Mouse (Mus musculus) lung, postnatal 0 days (tissue): ENCODE data around the gene Tmem59l. TPM values are rescaled to one million over a fixed set of nuclear protein-coding genes. Genes with fewer than 3 reads are reported as not detected.
A peak's percentile ranks its signal among the peaks of the same experiment; 100 is the strongest.

Experiments
- ATAC-seq: fragments of 200-750 bp; cut with Nextera tagmentation; 2 replicates; pipeline ENCODE4 v1.8.0; 2017; ENCODE audit warnings: moderate library complexity
- DNase-seq: peaks from one replicate; pipeline ENCODE4 v3.0.0-alpha.2; 2016; ENCODE audit warnings: low spot score
- H3K27ac ChIP-seq: fragments of 300-500 bp; sonication (generic); 2 replicates; pipeline ENCODE4 v1.5.1; 2014; ENCODE audit warnings: antibody characterized with exemption, mild to moderate bottlenecking, low read length, mixed read lengths
- H3K27me3 ChIP-seq: fragments of 300-500 bp; sonication (generic); replicated peaks from 2 replicates; pipeline ENCODE4 v1.6.1; 2014; ENCODE audit warnings: low read length, mixed read lengths; ENCODE audit not compliant: insufficient read depth
- H3K36me3 ChIP-seq: fragments of 300-500 bp; sonication (generic); 2 replicates; pipeline ENCODE4 v1.6.1; 2014; ENCODE audit warnings: low read length, mixed read lengths; ENCODE audit not compliant: insufficient read depth
- H3K4me1 ChIP-seq: fragments of 300-500 bp; sonication (generic); 2 replicates; pipeline ENCODE4 v1.6.1; 2014; ENCODE audit warnings: antibody characterized with exemption, low read depth, low read length, mixed read lengths; ENCODE audit not compliant: insufficient read depth
- H3K4me2 ChIP-seq: fragments of 300-500 bp; sonication (generic); replicated peaks from 2 replicates; pipeline ENCODE4 v1.6.1; 2014; ENCODE audit warnings: low read depth, mild to moderate bottlenecking, low read length, moderate library complexity, mixed read lengths
- H3K4me3 ChIP-seq: fragments of 300-500 bp; sonication (generic); 2 replicates; pipeline ENCODE4 v1.5.1; 2014; ENCODE audit warnings: low read depth, low read length
- H3K9ac ChIP-seq: fragments of 300-500 bp; sonication (generic); replicated peaks from 2 replicates; pipeline ENCODE4 v1.6.1; 2014; ENCODE audit warnings: low read depth, mild to moderate bottlenecking
- H3K9me3 ChIP-seq: fragments of 300-500 bp; sonication (generic); 2 replicates; pipeline ENCODE4 v1.6.1; 2016; ENCODE audit warnings: low read length, mixed read lengths
- CTCF ChIP-seq: IDR thresholded peaks from 2 replicates; pipeline ENCODE4 v1.5.1; 2016; ENCODE audit warnings: antibody characterized with exemption, mild to moderate bottlenecking
- EP300 ChIP-seq: IDR thresholded peaks from 2 replicates; pipeline ENCODE4 v1.6.1; 2016; ENCODE audit warnings: antibody characterized with exemption, mild to moderate bottlenecking, control low read depth
- WGBS: fragments of 180-500 bp; shearing (Covaris S2); extraction: QIAGEN DNeasy Blood & Tissue Kit; methylation state at CpG from one replicate; pipeline ENCODE4 v1.1.7; 2014; 5-methylcytosine and 5-hydroxymethylcytosine counted together
- polyA plus RNA-seq: library from polyadenylated mRNA; unstranded; fragments of >200 nt; fragmentation: Nextera tagmentation; extraction: Ambion mirVana; gene quantifications from 2 replicates; pipeline ENCODE4 v1.2.1, GENCODE M21; 2015

Tmem59l gene
- polyA plus RNA-seq, 1 experiment from 2014 or later = 5.2 TPM

DNA sequence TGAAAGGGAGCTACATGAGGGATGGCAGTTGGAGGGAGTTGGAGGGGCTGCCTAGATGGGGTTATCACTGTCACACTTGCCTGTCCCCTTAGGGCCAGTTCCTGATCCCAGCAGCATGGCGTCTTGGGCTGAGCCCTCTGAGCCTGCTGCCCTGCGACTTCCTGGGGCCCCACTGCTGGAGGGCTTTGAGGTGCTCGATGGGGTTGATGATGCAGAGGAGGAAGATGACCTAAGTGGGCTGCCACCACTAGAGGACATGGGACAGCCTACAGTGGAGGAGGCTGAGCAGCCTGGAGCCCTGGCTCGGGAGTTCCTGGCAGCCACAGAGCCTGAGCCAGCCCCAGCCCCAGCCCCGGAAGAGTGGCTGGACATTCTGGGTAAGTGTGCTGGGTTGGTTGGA is 42.1 kb upstream of the Tmem59l start:
- DNase-seq = no peak
- Histone ChIP-seq H3K36me3 (peaks cover 15% of the 10 kb centered on the region), H3K4me3 (no peak overlapping the region), H3K27me3 (no peaks in the 10 kb centered on the region), H3K9me3 (no peaks in the 10 kb centered on the region), H3K9ac (no peak overlapping the region), H3K4me1 (no peaks in the 10 kb centered on the region), H3K27ac (no peak overlapping the region), H3K4me2 (no peak overlapping the region)
- TF ChIP-seq CTCF = no peak
- TF ChIP-seq EP300 = no peak
- WGBS = 74% methylated on average over 5 of the region's 5 CpGs
- ATAC-seq = no peak

DNA sequence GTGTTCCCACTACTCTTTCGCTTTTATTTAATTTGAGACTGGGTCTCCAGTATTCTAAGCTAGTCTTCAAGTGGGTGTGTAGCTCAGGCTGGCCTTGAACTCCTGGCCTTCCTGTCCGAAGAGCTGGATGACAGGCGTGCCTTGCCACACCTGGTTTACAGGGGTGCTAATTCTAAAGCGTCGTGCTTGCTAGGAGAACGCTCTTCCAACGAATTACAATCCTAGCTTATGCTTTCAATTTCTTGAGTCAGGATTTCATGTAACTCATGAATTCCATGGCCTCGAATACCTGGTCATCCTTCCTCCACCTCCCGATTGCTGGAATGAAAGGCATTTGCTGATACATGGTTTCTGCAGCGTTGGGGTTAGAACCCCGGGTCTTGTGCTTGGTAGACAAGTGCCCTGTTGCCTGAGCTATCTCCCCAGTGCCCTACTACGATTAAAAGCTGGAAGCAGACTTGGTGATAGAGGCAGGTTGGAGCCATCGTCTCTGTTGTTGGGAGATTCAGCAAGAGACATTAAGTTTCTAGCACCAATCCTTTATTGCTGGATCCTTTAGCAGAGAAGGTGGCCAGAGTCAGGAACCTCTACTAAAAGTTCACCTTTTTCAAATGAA is 41.1 kb upstream of the Tmem59l start:
- 16% methylated on average over 13 of the region's 13 CpGs for WGBS
- ATAC-seq = no peak
- TF ChIP-seq EP300 = no peak
- TF ChIP-seq CTCF = no peak
- peaks cover 15% of the 10 kb centered on the region for H3K36me3 ChIP-seq
- no peaks in the 10 kb centered on the region for H3K27me3 ChIP-seq
- 0 out of 2 replicates have a peak, but pooled peaks cover 3% of the 10 kb centered on the region for H3K4me1 ChIP-seq
- no peaks in the 10 kb centered on the region for H3K9me3 ChIP-seq
- peak overlapping the region; percentile 78 for H3K4me2 ChIP-seq
- peak overlapping the region; percentile 95 for H3K9ac ChIP-seq
- no peak for DNase-seq
- peak overlapping the region; percentile 96 for H3K4me3 ChIP-seq
- H3K27ac ChIP-seq = peak overlapping the region; percentile 88

- ATAC-seq = peak; percentile 89
- peak; percentile 97 for DNase-seq
- TF ChIP-seq EP300 = no peak
- peak; percentile 43 for TF ChIP-seq CTCF
These were observed 40.5 kb upstream of the Tmem59l start, which contains the start of the genes Fkbp8 and Kxd1 for GRCm38 (mm10) chr8:70527512-70528181. Gene Fkbp8 (plus strand): TSS chr8:70527724. Gene Kxd1 (minus strand): TSS chr8:70527956.

GRCm38 (mm10) chr8:70527111-70527511 is 40.0 kb upstream of the Tmem59l start:
- H3K4me2 ChIP-seq = peak overlapping the region; percentile 78
- 0 out of 2 replicates have a peak, but pooled peaks cover 4% of the 10 kb centered on the region for H3K4me1 ChIP-seq
- peak overlapping the region; percentile 88 for H3K27ac ChIP-seq
- peaks cover 8% of the 10 kb centered on the region for H3K36me3 ChIP-seq
- TF ChIP-seq EP300 (no peak), CTCF (no peak)
- H3K27me3 ChIP-seq = no peaks in the 10 kb centered on the region
- peak overlapping the region; percentile 95 for H3K9ac ChIP-seq
- ATAC-seq = peak; percentile 24; the same call in 1 of the 2 replicates
- H3K4me3 ChIP-seq = peak overlapping the region; percentile 96
- DNase-seq = no peak
- no peaks in the 10 kb centered on the region for H3K9me3 ChIP-seq
- under 1% methylated on average over 8 of the region's 8 CpGs for WGBS

More at GRCm38 (mm10) chr8:70527512-70528181, 40.5 kb upstream of the Tmem59l start, which contains the start of the genes Fkbp8 and Kxd1:
- Histone ChIP-seq H3K27ac (peak within 1 kb of the TSS; percentile 88), H3K27me3 (no peaks in the 10 kb centered on the region), H3K9me3 (no peaks in the 10 kb centered on the region), H3K36me3 (peaks cover 14% of the 10 kb centered on the region), H3K4me1 (0 out of 2 replicates have a peak, but pooled peaks cover 4% of the 10 kb centered on the region), H3K4me2 (peak within 1 kb of the TSS; percentile 78), H3K4me3 (peak within 1 kb of the TSS; percentile 96), H3K9ac (peak within 1 kb of the TSS; percentile 95)
- 0% methylated on average over 48 of the region's 61 CpGs for WGBS

DNA sequence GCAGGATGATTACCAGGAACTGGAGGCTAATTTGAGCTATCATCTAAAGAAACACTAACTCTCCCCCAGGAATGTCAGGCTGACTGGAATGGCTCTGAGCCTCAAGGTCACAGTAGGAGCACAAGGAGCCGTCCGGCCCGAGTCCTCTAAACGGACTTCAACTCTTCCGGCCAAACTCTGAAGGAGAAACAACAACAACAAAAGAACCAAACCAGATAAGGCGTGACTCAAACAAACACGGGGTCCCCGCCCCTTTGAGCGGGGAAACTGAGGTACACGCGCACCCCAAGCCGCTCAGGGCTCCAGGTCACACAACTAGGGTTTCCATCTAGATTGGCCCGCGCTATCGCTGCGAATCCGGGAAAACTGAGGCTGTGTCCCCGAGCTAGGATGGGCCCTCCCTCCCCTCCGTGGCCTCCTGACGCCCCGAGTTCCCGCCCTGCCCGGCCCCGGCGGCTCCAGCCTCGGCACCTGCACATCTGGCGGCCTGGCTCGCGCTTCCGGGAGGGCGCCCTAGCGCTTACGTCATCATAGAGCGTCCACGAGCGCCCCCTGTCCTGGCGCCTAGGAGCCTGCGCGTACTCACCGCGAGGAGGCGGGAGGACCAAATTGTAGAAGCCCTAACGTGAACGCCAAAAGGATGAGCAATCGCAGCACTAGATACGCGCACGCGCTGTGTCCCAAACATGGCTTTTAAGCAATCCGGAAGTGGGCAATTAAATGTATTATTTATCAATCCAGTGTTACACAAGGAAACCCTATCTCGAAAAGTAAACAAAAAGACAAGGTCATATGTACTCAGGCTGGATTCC is 35.6 kb upstream of the Tmem59l start:
- H3K36me3 ChIP-seq = no peaks in the 10 kb centered on the region
- H3K9ac ChIP-seq = peak overlapping the region; percentile 77
- no peaks in the 10 kb centered on the region for H3K9me3 ChIP-seq
- peak overlapping the region; percentile 91 for H3K27ac ChIP-seq
- 0 out of 2 replicates have a peak, but pooled peaks cover 4% of the 10 kb centered on the region for H3K4me1 ChIP-seq
- ATAC-seq (peak; percentile 90), DNase-seq (peak; percentile 99)
- TF ChIP-seq CTCF (peak; percentile 86), EP300 (peak; percentile 88)
- 0% methylated on average over 51 of the region's 51 CpGs for WGBS
- H3K4me2 ChIP-seq = peak overlapping the region; percentile 65
- H3K4me3 ChIP-seq = peak overlapping the region; percentile 76
- no peaks in the 10 kb centered on the region for H3K27me3 ChIP-seq

DNA sequence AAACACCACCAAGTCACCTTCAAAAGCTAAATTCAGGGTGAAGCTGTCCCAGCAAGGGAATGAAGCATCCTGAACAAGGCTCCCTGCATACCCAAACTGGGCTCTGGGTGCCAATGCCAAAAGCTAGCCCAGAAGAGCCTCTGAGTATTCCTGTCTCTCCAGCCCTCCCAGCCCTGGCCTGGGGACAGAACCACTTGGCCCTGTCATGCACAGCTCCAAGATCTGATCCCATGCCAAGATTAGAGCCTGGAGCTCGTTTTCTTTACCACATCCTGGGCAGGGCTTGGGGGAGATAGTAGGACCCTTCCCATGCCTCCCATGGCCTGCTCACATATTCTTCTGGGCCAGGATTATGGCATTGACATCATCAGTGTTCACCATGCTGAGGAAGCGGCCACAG is 32.4 kb upstream of the Tmem59l start:
- 50% methylated on average over 2 of the region's 2 CpGs for WGBS
- Histone ChIP-seq H3K4me2 (no peak overlapping the region), H3K27ac (no peak overlapping the region), H3K4me3 (no peak overlapping the region), H3K27me3 (no peaks in the 10 kb centered on the region), H3K4me1 (0 out of 2 replicates have a peak, but pooled peaks cover 4% of the 10 kb centered on the region), H3K9me3 (no peaks in the 10 kb centered on the region), H3K36me3 (no peaks in the 10 kb centered on the region), H3K9ac (no peak overlapping the region)
- TF ChIP-seq CTCF = no peak
- TF ChIP-seq EP300 = no peak
- no peak for ATAC-seq
- DNase-seq = no peak
